Mouse (Mus musculus) intestine, embryonic 15.5 days (tissue): ENCODE results near the gene Slc16a4. TPM values are rescaled to one million over a fixed set of nuclear protein-coding genes. Genes with fewer than 3 reads are reported as not detected.

Experiments used
- ATAC-seq: fragments of 200-750 bp; cut with Nextera tagmentation; 2 replicates; pipeline ENCODE4 v1.8.0; 2017; ENCODE audit warnings: moderate TSS enrichment, moderate library complexity
- H3K27ac ChIP-seq: fragments of 300-500 bp; sonication (generic); 2 replicates; pipeline ENCODE4 v1.5.1; 2015; ENCODE audit warnings: mild to moderate bottlenecking, inconsistent platforms
- H3K27me3 ChIP-seq: fragments of 300-500 bp; sonication (generic); replicated peaks from 2 replicates; pipeline ENCODE4 v1.6.1; 2015; ENCODE audit warnings: inconsistent platforms
- H3K36me3 ChIP-seq: fragments of 300-500 bp; sonication (generic); 2 replicates; pipeline ENCODE4 v1.6.1; 2015; ENCODE audit warnings: inconsistent platforms
- H3K4me1 ChIP-seq: fragments of 300-500 bp; sonication (generic); replicated peaks from 2 replicates; pipeline ENCODE4 v1.6.1; 2015; ENCODE audit warnings: inconsistent platforms
- H3K4me2 ChIP-seq: fragments of 300-500 bp; sonication (generic); replicated peaks from 2 replicates; pipeline ENCODE4 v1.6.1; 2015; ENCODE audit warnings: mild to moderate bottlenecking, inconsistent platforms
- H3K4me3 ChIP-seq: fragments of 300-500 bp; sonication (generic); replicated peaks from 2 replicates; pipeline ENCODE4 v1.5.1; 2015; ENCODE audit warnings: inconsistent platforms
- H3K9ac ChIP-seq: fragments of 300-500 bp; sonication (generic); 2 replicates; pipeline ENCODE4 v1.6.1; 2015; ENCODE audit warnings: inconsistent platforms
- H3K9me3 ChIP-seq: fragments of 300-500 bp; sonication (generic); 2 replicates; pipeline ENCODE4 v1.6.1; 2016; ENCODE audit warnings: inconsistent platforms
- WGBS: fragments of 180-500 bp; shearing (Covaris S2); methylation state at CpG from one replicate; pipeline ENCODE4 v1.1.7; 2015; 5-methylcytosine and 5-hydroxymethylcytosine counted together
- polyA plus RNA-seq: library from polyadenylated mRNA; unstranded; fragments of >200 nt; fragmentation: Nextera tagmentation; extraction: Ambion mirVana; gene quantifications from 2 replicates; pipeline ENCODE4 v1.2.1, GENCODE M21; 2015

The Slc16a4 gene
- polyA plus RNA-seq, 1 experiment from 2014 or later: 2.7 TPM

DNA sequence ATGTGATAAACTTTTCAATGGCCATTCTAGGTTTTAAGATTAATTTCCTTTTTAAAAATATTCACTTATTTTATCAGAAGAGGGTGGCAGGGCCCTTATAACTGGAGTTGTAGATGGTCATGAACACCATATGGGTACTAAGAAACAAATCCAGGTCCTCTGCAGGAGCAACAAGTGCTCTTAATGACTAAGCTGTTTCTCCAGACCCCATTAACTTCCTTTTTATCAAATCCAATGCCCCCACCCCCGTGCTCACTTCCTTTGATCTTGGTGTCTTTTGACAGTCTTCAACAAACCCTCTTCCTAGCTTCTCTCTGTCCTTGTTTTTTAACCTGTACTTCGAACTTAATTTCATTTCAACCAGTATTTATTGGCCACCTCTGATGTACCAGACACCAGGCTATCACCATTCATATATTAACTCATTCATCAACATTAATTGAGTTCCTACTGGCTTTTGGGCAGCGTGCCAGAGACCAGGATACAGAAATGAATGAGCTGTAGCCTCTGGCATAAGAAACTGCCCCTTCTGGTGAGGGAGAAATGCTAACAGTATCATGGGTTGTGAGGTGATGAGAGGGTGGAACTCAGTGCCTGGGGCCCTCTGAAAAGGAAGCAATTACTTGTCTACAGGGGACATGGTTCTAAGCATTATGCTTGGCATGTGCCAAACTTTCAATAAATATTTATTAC, 54.1 kb downstream of the Slc16a4 start:
- Histone ChIP-seq H3K36me3 (no peaks in the 10 kb centered on the region), H3K4me2 (no peak overlapping the region), H3K9me3 (no peaks in the 10 kb centered on the region), H3K27ac (no peak overlapping the region), H3K4me3 (no peak overlapping the region), H3K4me1 (no peaks in the 10 kb centered on the region), H3K27me3 (no peaks in the 10 kb centered on the region), H3K9ac (no peak overlapping the region)
- WGBS: 42% methylated on average over 3 of the region's 3 CpGs
- no peak; the same call in 1 of the 2 replicates for ATAC-seq

DNA sequence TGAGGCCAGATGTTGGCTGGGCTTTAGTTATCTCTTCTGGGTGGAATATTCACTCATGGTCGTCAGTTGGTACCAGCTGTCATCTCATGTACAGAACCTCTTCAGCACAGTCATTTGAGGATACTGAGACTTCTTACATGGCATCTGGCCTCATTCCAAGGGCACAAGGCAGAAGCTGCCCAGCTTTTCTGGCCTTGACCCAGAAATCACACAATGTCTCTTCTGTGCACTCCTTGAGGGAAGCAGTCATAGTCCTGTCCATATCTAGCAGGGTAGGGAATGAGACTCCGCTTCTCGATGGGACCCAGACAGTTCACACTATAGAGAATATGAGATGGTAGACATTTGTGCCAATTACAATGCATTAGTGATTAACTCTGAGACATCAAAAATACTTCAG, 58.0 kb downstream of the Slc16a4 start:
- ATAC-seq: no peak

DNA sequence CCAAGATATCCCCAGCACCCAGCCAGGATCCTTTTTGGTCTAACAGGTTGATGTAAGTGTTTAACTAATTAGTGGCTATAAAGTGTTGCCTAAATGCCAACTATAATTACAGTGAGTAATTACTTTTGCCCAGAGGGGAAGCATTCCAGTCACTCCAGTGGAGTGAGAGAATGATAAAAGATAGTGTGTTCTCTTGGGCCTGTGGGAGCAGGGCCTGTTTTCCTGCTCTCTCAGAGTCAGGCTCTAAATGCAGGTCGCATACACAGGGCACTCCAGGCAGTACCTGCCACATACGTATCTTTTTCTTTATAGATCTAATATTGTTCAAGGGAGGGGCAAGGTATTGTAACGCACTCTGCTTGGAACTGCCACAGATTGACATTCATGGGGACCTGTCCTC, 60.7 kb downstream of the Slc16a4 start:
- WGBS: 57% methylated on average over 3 of the region's 3 CpGs
- Histone ChIP-seq H3K4me2 (no peak overlapping the region), H3K9ac (no peak overlapping the region), H3K4me1 (no peaks in the 10 kb centered on the region), H3K4me3 (no peak overlapping the region), H3K36me3 (no peaks in the 10 kb centered on the region), H3K9me3 (no peaks in the 10 kb centered on the region), H3K27me3 (no peaks in the 10 kb centered on the region), H3K27ac (no peak overlapping the region)
- no peak for ATAC-seq

More for the DNA sequence above, 58.0 kb downstream of the Slc16a4 start:
- Histone ChIP-seq H3K9ac (no peak overlapping the region), H3K36me3 (no peaks in the 10 kb centered on the region), H3K9me3 (no peaks in the 10 kb centered on the region), H3K4me1 (no peaks in the 10 kb centered on the region), H3K27me3 (no peaks in the 10 kb centered on the region), H3K4me2 (no peak overlapping the region), H3K4me3 (no peak overlapping the region), H3K27ac (no peak overlapping the region)
- WGBS: 82% methylated on average over 3 of the region's 3 CpGs

DNA sequence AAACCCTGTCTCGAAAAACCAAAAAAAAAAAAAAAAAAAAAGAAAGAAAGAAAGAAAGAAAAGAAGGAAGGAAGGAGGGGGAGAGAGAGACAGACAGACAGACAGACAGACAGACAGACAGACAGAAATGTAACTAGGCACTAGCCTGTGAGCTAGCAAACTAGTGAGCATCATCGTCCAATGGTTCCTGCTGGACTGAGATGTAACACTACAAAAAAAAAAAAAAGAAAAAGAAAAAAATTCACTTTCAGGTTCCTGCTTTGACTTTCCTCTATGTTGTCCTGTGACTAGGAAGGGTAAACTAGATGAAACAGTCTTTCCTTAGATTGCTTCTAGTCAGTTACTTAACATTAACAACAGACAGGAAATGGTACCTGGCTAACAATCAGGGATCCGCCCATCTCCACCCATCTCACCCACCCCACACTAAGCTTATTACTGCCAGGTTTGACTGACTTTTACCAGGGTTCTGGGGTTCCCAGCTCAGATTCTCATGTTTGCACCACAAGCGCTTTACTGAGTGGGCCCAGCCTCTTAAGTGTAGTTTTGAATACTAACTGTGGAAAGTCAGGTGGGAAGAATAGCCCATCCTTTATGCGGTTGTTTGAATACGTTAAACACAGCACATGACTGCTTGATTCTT, 64.7 kb downstream of the Slc16a4 start:
- ATAC-seq: no peak
- Histone ChIP-seq H3K4me1 (peaks cover 3% of the 10 kb centered on the region; the same call in 1 of the 2 replicates), H3K27me3 (no peaks in the 10 kb centered on the region)

DNA sequence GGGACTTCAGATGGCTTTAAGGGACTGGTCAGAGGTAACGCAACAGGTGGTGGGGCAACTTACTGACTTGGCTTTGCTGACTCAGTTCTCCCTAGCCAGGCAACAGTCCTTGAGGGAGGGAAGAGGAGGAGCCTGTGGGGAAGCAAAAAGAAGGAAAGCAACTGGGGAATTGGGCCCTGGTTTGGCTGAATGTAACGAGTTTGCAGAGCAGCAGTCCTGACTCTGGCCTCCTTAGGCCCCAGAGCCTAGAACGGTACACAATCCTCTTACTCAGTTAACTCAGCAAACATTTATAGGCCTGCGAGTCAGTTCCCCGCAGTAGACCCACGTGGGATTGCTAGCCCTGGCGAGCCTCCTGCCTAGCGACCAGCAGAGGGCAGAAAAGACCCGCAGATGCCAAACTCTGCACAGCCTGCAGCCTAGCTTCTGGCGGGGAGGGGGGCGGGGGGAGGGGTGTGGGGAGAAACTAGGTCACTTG, 66.0 kb downstream of the Slc16a4 start:
- H3K9ac ChIP-seq: 0 out of 2 replicates have a peak overlapping the region, but pooled peaks have one; percentile 17

More for the DNA sequence above, 64.7 kb downstream of the Slc16a4 start:
- no peak overlapping the region for H3K4me2 ChIP-seq
- no peak overlapping the region for H3K27ac ChIP-seq
- WGBS: 92% methylated on average over 6 of the region's 6 CpGs
- no peak overlapping the region for H3K9ac ChIP-seq
- no peaks in the 10 kb centered on the region for H3K9me3 ChIP-seq
- no peaks in the 10 kb centered on the region for H3K36me3 ChIP-seq
- H3K4me3 ChIP-seq: no peak overlapping the region

DNA sequence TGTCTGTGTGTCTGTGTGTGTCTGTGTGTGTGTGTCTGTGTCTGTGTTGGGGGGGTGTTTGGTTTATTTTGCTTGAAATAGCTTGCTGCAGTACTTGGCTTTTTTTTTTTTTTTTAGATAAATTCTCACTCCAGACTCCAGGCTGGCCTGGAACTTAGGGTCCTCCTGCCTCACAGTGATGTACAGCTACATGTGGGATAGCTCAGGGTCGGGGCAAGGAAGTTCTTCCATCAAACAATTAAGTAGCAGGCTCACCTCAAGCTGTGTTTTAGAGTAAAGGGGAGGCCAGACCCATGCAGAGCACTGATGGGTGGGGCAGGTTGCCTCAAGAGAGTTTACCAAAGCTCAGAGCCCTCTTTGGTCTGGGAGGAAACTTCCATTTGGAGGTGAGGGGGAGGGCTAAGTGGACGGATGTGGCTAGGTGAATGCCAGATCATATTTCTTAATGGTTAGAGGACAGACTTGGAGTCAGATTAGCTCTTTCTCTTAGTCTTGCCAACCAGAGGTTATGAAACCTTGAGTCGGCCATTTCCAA, 66.7 kb downstream of the Slc16a4 start:
- WGBS: 58% methylated on average over 3 of the region's 3 CpGs

More for the DNA sequence above, 66.0 kb downstream of the Slc16a4 start:
- Histone ChIP-seq H3K27me3 (no peaks in the 10 kb centered on the region), H3K36me3 (no peaks in the 10 kb centered on the region), H3K4me2 (peak overlapping the region; percentile 49), H3K4me1 (peaks cover 3% of the 10 kb centered on the region; the same call in 1 of the 2 replicates), H3K9me3 (no peaks in the 10 kb centered on the region), H3K27ac (no peak overlapping the region), H3K4me3 (no peak overlapping the region; the same call in 1 of the 2 replicates)
- under 1% methylated on average over 11 of the region's 11 CpGs for WGBS
- peak; percentile 91 for ATAC-seq

DNA sequence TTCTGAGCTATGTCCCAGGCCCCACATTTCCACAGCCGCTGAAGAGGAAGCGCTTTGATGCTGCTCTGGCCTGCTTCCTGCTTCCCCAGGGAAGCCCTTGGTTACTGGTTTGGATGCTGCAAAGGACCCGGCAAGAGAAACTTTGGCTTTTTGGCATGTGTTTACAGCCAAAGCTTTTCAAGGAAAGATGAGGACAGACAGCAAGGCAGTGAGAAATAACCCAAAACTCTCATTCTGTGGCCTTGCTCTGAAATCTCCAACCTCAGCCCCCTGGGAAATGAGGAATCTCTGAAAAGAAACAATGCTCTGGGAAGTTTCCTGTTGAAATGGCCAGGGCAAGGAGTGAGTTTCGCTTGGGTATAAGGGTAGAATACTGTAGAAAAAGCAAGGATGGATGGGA, 69.3 kb downstream of the Slc16a4 start:
- 66% methylated on average over 4 of the region's 4 CpGs for WGBS
- H3K27ac ChIP-seq: no peak overlapping the region
- H3K4me2 ChIP-seq: no peak overlapping the region
- H3K9ac ChIP-seq: no peak overlapping the region
- no peaks in the 10 kb centered on the region for H3K9me3 ChIP-seq
- no peaks in the 10 kb centered on the region for H3K27me3 ChIP-seq
- no peak for ATAC-seq
- H3K4me3 ChIP-seq: no peak overlapping the region
- H3K4me1 ChIP-seq: peaks cover 3% of the 10 kb centered on the region; the same call in 1 of the 2 replicates
- no peaks in the 10 kb centered on the region for H3K36me3 ChIP-seq

More for the DNA sequence above, 66.7 kb downstream of the Slc16a4 start:
- no peak overlapping the region for H3K9ac ChIP-seq
- H3K4me2 ChIP-seq: no peak overlapping the region
- H3K4me1 ChIP-seq: peaks cover 3% of the 10 kb centered on the region; the same call in 1 of the 2 replicates
- no peaks in the 10 kb centered on the region for H3K36me3 ChIP-seq
- no peaks in the 10 kb centered on the region for H3K9me3 ChIP-seq
- H3K27me3 ChIP-seq: no peaks in the 10 kb centered on the region
- no peak overlapping the region for H3K4me3 ChIP-seq
- ATAC-seq: no peak
- H3K27ac ChIP-seq: no peak overlapping the region

Other genes starting within 250 kb of the Slc16a4 start
- gene Kcna2, start 190.1 kb upstream of the Slc16a4 start, polyA plus RNA-seq: 0.08 and 0.09 TPM in 2 replicates
- not detected in 2 replicates for gene Kcna10, start 108.2 kb upstream of the Slc16a4 start, polyA plus RNA-seq
- gene Cym, start 69.5 kb upstream of the Slc16a4 start, polyA plus RNA-seq: 11.4 and 133 TPM in 2 replicates
- gene A630076J17Rik, start 60.6 kb upstream of the Slc16a4 start, polyA plus RNA-seq: 0.13 TPM in 1 of 2 replicates, not detected in the other
- not detected in 2 replicates for gene Prok1, start 51.5 kb upstream of the Slc16a4 start, polyA plus RNA-seq
- 200 and 209 TPM in 2 replicates for gene Lamtor5, start 12.4 kb upstream of the Slc16a4 start, polyA plus RNA-seq
- gene Rbm15, start 42.4 kb downstream of the Slc16a4 start, polyA plus RNA-seq: 13.9 and 15.1 TPM in 2 replicates
- 0.11 and 0.23 TPM in 2 replicates for gene Kcnc4, start 168.3 kb downstream of the Slc16a4 start, polyA plus RNA-seq
- 1.0 and 2.6 TPM in 2 replicates for gene Slc6a17, start 226.8 kb downstream of the Slc16a4 start, polyA plus RNA-seq